Mouse (Mus musculus) urinary bladder, postnatal 10 days (tissue): ENCODE measurements around the gene Abcg8.

Experiments used
- DNase-seq: peaks from one replicate; pipeline ENCODE4 v3.0.0; 2022; ENCODE audit warnings: low spot score

Gene Abcg8

DNA sequence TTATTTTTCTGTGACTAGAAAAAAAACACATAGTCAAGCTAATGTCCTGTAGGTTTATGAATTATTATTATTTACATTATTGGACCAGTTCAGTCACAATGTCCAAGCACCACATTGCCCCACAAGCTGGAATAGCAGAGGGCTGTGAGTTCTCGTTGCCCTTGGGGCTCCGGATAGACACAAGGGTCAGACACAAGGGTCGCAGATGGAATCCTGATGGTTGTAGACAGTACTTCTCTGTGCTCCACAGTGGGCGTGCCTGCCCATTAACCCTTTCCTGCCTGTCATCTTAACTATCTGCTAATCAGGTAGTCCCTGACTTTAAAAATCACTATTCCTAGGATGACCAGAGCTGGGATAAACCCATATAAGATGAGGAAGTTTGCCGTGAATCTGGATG is 17.9 kb upstream of the Abcg8 start:
- no peak for DNase-seq

GRCm38 (mm10) chr17:84658951-84659350 is 17.2 kb upstream of the Abcg8 start:
- no peak for DNase-seq

DNA sequence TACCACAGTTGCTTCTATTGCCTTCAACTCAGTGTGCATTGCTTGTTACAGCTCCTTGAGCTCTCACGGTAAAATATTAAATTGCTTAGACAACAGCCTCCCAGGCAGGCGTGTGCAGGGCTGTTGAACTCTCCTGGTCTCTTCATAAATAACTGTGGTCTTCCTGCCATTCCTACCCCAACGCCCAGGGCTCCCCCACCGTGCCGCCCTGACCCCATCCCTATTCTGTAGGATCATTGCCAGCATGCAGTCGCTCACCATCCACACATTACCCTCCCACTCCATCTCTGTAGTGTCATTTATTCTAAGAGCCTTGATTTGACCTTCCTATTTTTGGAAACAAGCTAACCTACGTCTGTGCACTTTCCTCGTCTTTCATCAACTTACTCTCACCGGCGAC is 11.0 kb upstream of the Abcg8 start:
- no peak for DNase-seq

DNA sequence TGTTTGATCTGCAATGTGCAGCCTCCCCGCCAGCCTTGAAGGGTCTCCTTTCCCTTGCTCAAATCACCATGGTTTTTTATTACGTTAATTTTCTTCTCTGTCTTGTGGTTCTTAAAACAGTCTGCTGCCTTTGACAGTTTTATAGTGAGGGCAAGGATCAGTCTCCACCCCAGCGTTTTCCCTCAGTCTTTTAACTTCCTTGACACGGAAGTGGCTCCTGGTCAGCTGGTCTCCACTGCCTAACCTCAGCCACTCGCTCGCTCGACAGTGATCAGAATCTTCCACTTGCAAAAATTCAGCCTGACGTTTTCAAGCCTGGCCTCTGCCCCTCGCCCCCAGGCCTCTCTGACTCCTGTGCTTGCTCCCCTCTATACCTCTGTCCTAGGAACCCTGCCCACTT is 10.4 kb upstream of the Abcg8 start:
- no peak for DNase-seq

- no peak for DNase-seq
These were observed 8.3 kb upstream of the Abcg8 start for GRCm38 (mm10) chr17:84667848-84668247.

DNA sequence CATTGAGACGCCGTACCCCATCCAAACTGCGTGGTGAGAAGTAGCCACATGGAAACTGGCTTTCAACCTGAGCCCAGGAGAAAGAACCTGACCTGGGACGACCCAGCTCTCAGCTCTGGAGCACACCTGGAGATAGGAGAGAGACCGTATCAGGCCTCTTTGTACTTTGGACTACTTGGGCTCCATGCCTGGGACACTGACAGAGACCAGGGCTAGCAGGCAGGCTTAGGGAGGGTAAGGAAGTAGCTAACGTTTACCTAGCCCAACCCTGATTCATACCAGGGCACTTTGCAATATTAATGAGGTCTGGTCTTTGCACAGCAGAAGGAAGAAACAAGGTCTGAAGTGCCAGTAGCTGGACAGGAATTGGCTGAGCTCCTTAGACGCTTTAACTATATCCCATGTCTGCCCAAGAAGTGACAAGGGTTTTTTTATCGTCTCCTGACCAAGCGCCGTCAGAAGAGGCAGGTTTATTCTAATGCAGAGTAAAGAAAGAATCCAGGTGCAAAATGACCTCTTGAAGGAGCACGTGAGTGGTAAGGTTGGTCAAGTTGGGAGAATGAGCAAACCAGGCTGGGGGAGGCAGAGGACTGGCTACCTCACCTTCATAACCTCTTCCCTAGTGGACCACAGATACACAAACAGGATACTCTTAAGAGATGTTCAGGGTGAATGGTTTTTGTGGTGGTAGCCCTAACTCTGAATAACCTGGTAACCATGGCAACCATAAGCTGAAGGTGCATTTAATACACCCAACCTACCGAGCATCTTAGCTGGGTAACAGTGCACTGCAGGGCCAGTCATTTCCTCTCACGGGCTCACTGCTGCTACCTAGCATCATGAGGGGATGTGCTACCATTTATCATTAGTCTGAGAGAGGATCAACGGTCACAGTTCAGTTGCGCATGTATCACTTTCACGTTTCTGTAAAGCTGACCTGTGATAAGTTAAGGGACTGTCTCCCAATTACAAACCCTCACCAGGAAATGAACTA is 3.4 kb upstream of the Abcg8 start:
- DNase-seq: no peak

DNA sequence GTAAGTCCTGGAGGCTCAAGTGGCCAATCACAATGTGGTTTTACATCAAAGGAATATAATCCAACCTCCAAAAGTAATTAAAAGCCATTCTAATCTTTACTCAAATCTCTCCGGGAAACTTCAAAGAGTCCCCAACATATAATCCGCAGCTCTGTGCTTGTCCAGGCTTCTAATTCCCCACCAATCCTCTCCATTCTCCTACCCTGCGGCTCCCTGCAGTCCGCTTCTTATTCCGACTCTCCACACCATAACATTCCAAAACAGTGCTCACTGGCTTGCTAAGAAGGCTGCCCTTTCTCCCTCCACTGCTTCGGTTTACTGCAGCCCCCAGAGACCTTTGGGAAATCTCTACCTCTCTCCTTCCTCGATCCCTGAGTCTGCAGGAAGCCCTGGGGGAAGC is 2.1 kb upstream of the Abcg8 start:
- DNase-seq: no peak

DNA sequence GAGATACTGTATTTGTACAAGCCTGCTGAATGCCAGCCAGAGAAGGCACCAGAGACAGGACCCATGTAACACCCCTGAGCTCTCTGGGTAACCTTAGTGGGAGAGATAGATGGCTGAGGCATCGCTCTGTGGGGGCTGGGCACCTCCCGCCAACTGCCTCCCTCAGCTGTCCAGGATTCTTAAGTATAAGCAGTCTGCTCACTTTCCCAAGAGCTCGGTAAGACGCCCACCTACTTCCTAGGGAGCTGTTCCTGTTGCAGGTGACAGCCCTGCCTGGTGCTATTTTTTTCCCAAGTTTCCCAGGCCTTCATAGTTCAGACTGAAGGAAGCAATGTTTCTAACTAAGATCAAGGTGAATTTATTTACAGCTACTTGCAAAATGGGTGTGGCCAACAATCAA is 898 bp upstream of the Abcg8 start:
- DNase-seq: no peak

DNA sequence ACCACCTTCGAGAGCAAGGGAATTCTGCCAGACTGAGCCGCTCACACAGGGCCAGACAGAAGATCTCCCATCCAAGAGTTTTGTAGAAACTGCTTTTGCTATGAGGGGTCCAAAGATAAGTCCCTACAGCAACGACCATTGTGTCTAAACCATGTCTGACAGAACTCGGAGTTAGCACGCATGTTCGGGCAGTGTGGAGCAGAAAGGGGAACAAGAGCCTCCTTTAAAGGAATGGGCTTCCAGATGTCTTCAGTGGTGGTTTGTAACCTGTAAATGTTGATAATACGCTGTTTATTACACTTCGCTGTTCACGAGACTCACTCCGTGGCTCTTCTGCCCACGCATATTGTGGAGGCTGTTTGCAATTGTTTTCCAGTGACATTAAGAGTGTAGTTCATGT is 1.5 kb downstream of the Abcg8 start:
- DNase-seq: no peak

DNA sequence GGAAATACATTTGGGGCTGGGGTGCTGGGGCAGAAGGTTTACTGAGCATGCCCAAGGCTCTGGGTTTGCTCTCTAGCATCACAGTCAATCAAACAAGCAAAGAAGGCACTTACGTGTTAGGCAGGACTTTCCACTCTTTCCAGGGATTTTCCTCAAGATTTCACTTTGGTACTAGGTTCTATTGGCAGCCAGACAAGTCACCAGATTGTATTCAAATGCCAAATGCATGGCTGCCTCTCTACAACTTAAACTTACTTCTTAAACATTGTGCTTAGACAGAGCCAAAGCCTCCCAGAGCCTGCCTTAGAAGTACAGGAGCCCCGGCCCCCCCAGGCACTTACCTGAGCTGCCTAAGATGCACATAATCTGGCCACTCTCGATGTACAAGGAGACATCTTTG is 5.6 kb downstream of the Abcg8 start:
- DNase-seq: no peak

DNA sequence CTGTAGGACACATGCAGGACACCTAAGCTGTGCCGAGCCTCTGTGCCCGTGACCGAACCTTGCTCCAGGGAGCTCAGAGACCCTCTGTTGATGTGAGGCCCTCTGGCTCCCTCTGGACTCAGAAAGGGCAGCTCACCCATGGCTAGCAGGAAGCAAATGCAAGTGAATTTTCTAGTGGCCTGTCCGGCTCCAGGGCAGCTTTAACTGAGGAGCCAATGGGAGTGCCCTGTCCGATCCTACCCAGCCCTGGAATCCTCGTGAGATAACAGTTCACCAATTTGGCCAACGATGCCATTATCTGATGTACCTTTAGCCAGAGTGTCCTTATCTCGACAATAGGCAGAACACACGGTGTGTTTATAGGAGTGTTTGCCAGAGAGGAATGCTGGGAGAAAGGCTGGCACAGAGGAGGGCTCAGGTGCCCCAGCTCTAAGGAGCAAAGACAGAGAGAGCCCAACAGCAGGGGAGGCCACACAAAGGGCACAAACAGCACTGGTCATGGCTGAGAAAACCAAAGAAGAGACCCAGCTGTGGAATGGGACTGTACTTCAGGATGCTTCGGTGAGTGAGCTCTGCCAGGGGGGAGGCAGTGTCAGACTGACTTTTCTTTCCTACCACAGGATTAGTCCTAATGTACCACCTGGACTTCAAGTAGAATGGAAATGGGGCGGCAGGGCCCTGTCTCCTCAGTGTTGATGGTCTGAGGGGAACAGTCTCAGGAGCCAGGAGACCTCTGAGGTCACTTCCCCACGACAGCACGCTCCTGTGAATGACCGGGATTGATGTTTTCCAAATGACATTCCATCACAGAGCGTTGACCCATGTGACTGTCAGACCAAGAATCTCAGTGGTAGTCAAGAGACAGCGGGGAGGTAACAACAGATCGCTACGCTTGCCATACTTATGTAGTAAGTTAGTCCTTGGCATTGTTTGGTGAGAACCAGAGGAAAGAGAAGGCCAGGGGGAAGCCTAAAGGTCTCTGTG is 6.9 kb downstream of the Abcg8 start, which contains the start of gene Abcg5:
Gene Abcg5 (minus strand): TSS at position 278 of the 984 bp plus-strand sequence.
- no peak for DNase-seq

GRCm38 (mm10) chr17:84684284-84684683 is 8.2 kb downstream of the Abcg8 start:
- no peak for DNase-seq

DNA sequence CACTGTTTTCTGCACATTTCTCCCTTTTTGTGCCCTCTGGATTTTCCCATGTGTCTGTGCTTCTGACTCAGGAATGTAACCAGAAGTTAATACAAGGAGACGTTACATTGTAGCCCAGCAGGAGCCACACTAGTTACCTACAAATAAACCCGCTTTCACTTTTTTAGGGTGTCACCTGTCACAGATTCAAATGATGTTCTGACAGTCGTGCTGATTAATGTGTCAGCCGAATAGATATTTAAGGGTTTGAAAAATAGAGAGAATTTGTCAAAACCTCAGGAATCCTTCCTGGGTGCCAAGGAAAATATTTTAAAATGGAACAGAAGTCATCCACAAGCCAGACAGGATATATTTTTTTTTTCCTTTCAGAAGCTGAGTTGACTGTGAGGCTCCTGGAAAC is 9.2 kb downstream of the Abcg8 start:
- DNase-seq: no peak

- no peak for DNase-seq
These were observed 11.9 kb downstream of the Abcg8 start for GRCm38 (mm10) chr17:84687994-84688393.

DNA sequence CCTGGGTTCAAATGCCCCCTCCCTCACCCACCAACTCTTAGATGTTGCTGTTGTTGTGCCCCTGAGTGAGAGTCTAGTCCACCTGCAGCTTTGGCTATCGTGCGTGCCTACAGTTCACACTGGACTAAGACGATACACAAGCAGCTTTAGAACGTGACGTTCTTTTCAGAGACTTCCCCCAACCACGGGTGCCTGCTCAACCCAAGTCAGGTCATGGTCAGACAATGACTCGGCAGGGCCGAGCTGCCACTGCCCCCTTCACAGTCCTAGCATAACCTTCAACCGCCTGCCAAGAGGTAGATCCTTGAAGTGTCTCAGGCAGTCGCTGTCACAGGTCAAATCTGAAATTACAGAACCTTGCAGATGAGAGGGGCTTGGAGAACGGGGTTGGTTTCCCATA is 12.7 kb downstream of the Abcg8 start:
- DNase-seq: no peak

DNA sequence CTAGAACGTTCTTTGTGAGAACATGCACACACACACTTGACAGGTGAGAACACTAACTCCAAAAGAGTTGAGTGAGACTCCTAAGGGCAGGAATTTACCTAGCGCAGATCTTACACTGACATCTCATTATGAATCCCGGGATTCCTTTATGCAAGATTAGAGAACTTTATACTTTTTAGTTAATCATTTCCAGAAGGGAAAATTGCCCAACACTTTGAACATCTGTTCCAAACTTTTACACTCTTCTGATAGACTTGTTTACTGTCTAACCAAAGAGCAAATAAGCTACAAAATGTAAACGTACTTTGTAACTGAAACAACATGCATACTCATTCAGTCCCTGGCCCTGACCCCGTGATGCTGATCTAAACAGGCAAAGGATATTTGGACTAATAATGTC is 13.2 kb downstream of the Abcg8 start:
- no peak for DNase-seq

- no peak for DNase-seq
These were observed 14.0 kb downstream of the Abcg8 start for GRCm38 (mm10) chr17:84690111-84690510.

DNA sequence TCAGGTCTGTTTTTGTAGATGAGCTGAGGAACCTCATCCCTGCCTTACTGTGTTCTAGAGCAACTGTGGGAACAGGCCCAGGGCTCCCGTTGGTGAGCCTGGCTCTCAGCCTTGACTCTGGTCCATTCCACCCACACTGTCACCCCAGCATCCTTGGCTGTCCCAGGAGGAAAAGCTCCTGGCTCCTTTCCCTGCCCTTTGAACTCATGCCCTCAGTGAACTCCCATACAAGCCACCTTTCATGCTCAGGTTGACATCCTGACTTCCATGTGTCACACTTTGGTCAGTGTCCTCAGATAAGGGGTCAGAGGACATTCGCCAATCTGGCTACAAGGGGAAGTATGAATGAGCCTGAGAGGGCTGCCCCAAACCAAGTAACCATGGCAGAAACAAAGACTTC is 17.6 kb downstream of the Abcg8 start:
- DNase-seq: no peak

DNA sequence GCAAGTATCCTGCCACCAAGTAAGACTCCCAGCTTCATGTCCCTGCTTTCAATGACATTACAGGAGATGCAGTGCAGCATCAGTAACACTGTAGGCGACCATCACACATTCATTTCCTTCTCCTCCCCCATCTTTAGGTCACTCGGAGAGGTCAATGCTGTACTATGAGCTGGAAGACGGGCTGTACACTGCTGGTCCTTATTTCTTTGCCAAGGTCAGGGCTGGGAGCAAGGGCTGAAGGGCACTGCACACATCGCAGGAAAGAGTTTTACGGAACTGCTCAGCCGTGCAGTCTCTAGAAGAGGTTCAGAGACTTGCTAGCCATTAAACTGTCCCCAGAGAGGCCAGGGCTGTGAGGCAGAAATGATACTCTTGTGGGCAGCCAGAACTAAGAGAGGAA is 20.4 kb downstream of the Abcg8 start:
- DNase-seq: no peak

- no peak for DNase-seq
These were observed 22.6 kb downstream of the Abcg8 start for GRCm38 (mm10) chr17:84698727-84699126.

GRCm38 (mm10) chr17:84707407-84707806 is 31.3 kb downstream of the Abcg8 start:
- no peak for DNase-seq

- DNase-seq: no peak
These were observed 32.7 kb downstream of the Abcg8 start for GRCm38 (mm10) chr17:84708818-84709217.

- DNase-seq: no peak
These were observed 33.3 kb downstream of the Abcg8 start for GRCm38 (mm10) chr17:84709403-84709851.
